Mouse (Mus musculus): ENCODE data around the gene St6galnac3. TPM values are rescaled to one million over a fixed set of nuclear protein-coding genes. Genes with fewer than 3 reads are reported as not detected.

Gene St6galnac3
- polyA plus RNA-seq, 1 experiment from 2014 or later, result 31.0 TPM

- Histone ChIP-seq H3K9ac (ENCODE audit: low read depth, low read length) (no peak overlapping the region), H3K4me2 (ENCODE audit: low read depth, low read length) (no peak overlapping the region), H3K27me3 (replicated peaks; ENCODE audit: control insufficient read depth, insufficient read depth, low read length) (no peaks in the 10 kb centered on the region), H3K27ac (ENCODE audit: low read length) (no peak overlapping the region), H3K4me1 (ENCODE audit: control insufficient read depth, insufficient read depth, low read length) (no peaks in the 10 kb centered on the region), H3K36me3 (ENCODE audit: control insufficient read depth, insufficient read depth, low read length) (no peaks in the 10 kb centered on the region), H3K9me3 (ENCODE audit: control insufficient read depth, low read length) (no peaks in the 10 kb centered on the region), H3K4me3 (ENCODE audit: low read length) (no peak overlapping the region)
- 82% methylated on average over 5 of the region's 5 CpGs for WGBS
- ATAC-seq, result no peak
Measured at GRCm38 (mm10) chr3:153261985-153262384, 463.0 kb downstream of the St6galnac3 start.

DNA sequence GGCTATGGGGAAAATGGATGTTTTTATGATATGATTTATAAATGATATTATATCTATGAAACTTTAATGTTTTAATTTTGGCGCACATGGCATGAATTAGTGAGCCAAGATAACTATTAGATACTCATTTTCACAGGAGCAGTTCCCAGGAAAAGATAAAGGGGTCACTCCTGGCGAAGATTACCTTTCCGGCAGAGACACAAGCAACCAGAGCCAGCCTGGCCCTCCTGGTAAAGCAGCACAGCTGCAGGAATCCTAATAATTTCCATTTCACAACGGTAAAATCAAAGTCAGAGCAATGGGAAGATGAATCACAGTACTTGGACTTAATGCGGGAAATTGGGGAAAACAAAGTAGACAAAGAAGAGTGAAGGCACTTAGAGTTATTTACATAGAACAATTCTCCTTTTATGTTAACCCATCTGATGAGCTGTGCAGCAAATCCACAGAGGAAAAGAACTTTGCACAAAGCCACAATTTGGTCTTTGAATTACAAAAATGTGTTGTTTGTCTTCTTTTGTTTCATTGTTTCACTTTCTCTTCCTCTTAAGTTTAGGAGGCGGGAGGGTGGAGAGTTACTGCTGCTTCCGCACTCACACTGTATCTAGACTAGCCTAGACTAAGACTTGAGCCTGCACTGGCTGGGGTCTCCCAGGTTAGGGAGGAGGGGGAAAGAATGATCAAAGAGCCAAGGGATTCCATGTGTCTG lies 464.6 kb downstream of the St6galnac3 start:
- no peaks in the 10 kb centered on the region for H3K9me3 ChIP-seq (ENCODE audit: control insufficient read depth, low read length)
- H3K4me2 ChIP-seq (ENCODE audit: low read depth, low read length), result no peak overlapping the region
- no peaks in the 10 kb centered on the region for H3K27me3 ChIP-seq (replicated peaks; ENCODE audit: control insufficient read depth, insufficient read depth, low read length)
- 58% methylated on average over 7 of the region's 7 CpGs for WGBS
- no peak overlapping the region for H3K9ac ChIP-seq (ENCODE audit: low read depth, low read length)
- H3K36me3 ChIP-seq (ENCODE audit: control insufficient read depth, insufficient read depth, low read length), result no peaks in the 10 kb centered on the region
- ATAC-seq, result no peak
- no peak overlapping the region for H3K27ac ChIP-seq (ENCODE audit: low read length)
- no peaks in the 10 kb centered on the region for H3K4me1 ChIP-seq (ENCODE audit: control insufficient read depth, insufficient read depth, low read length)
- H3K4me3 ChIP-seq (ENCODE audit: low read length), result no peak overlapping the region

GRCm38 (mm10) chr3:153255910-153256309 lies 469.1 kb downstream of the St6galnac3 start:
- no peak for ATAC-seq
- no peaks in the 10 kb centered on the region for H3K27me3 ChIP-seq (replicated peaks; ENCODE audit: control insufficient read depth, insufficient read depth, low read length)
- 90% methylated on average over 8 of the region's 8 CpGs for WGBS
- no peaks in the 10 kb centered on the region for H3K9me3 ChIP-seq (ENCODE audit: control insufficient read depth, low read length)
- no peak overlapping the region for H3K9ac ChIP-seq (ENCODE audit: low read depth, low read length)
- no peak overlapping the region for H3K4me2 ChIP-seq (ENCODE audit: low read depth, low read length)
- no peak overlapping the region for H3K27ac ChIP-seq (ENCODE audit: low read length)
- H3K36me3 ChIP-seq (ENCODE audit: control insufficient read depth, insufficient read depth, low read length), result no peaks in the 10 kb centered on the region
- H3K4me1 ChIP-seq (ENCODE audit: control insufficient read depth, insufficient read depth, low read length), result no peaks in the 10 kb centered on the region
- H3K4me3 ChIP-seq (ENCODE audit: low read length), result no peak overlapping the region

DNA sequence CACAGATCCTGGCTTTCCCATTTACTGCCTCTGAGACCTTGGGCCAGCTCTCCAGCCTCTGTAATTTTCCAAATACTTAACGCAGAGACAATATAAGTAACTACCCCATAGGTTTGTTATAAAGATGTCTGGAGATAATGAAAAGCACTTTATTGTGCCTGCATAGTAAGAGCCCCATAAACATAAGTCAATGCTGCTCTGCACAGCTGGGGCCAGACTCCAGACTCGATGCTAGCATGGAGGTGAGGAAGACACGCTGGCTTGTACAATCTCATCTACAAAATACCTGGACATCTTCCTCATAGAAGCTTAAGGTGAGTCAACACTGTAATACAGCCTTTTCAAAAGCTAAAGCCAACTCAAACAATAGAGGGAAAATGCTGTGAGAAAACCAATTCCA lies 473.3 kb downstream of the St6galnac3 start:
- no peaks in the 10 kb centered on the region for H3K4me1 ChIP-seq (ENCODE audit: control insufficient read depth, insufficient read depth, low read length)
- no peak overlapping the region for H3K27ac ChIP-seq (ENCODE audit: low read length)
- no peaks in the 10 kb centered on the region for H3K36me3 ChIP-seq (ENCODE audit: control insufficient read depth, insufficient read depth, low read length)
- H3K4me3 ChIP-seq (ENCODE audit: low read length), result no peak overlapping the region
- WGBS, result 58% methylated on average over 3 of the region's 3 CpGs
- no peaks in the 10 kb centered on the region for H3K9me3 ChIP-seq (ENCODE audit: control insufficient read depth, low read length)
- no peak overlapping the region for H3K9ac ChIP-seq (ENCODE audit: low read depth, low read length)
- H3K27me3 ChIP-seq (replicated peaks; ENCODE audit: control insufficient read depth, insufficient read depth, low read length), result no peaks in the 10 kb centered on the region
- no peak overlapping the region for H3K4me2 ChIP-seq (ENCODE audit: low read depth, low read length)
- no peak for ATAC-seq

DNA sequence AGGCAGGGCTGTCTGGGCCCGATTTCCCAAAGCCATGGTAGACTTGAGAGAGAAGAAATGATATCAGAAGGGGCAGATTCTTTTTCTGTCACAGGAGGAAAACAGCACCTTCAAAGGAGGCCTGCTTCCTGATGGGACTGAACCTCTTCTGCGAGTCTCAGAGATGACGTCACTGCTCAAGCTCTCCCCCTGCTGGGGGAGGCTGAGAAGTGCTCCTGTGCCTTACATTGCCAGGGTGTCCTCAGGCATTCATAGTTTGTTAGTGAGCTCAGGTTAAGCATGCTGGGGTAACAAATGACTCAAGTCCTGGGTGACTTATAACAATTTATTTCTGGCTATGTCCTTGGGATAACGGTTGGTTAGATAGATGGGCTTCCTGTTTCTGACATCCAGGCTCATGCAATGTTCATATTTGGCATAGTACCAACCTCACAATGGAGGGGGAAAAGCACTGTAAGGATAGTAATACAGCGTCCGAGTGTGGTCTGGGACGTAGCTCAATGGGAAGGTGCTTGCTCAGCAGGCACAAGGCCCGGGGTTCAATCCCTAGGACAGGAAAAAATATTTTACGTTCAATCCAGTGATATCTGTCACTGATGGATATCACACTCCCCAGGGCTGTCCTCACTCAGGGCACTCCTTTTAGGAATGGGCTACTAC lies 474.2 kb downstream of the St6galnac3 start:
- Histone ChIP-seq H3K4me3 (ENCODE audit: low read length) (no peak overlapping the region), H3K36me3 (ENCODE audit: control insufficient read depth, insufficient read depth, low read length) (no peaks in the 10 kb centered on the region), H3K27ac (ENCODE audit: low read length) (no peak overlapping the region), H3K27me3 (replicated peaks; ENCODE audit: control insufficient read depth, insufficient read depth, low read length) (no peaks in the 10 kb centered on the region), H3K9me3 (ENCODE audit: control insufficient read depth, low read length) (no peaks in the 10 kb centered on the region), H3K4me1 (ENCODE audit: control insufficient read depth, insufficient read depth, low read length) (no peaks in the 10 kb centered on the region), H3K4me2 (ENCODE audit: low read depth, low read length) (no peak overlapping the region), H3K9ac (ENCODE audit: low read depth, low read length) (no peak overlapping the region)
- peak; percentile 86 for ATAC-seq
- WGBS, result 41% methylated on average over 9 of the region's 9 CpGs

DNA sequence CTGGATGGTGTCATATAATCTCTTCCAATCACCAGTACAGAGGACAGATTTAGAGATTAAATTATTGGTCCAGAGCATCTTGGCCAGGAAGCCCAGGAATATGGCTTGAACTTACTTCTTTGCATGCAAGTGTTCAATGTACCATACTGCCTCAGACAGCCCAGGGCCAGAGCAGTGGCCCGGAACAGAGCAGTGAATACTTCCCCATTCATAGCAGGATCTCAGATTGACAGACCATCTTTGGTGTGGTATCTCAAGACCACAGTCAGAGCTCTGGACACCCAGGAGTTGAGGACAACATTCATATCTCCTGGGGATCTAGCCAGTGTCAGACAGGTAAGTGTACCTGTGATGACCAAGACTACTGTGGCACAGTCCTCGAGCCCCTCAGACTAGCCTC lies 476.1 kb downstream of the St6galnac3 start:
- H3K9me3 ChIP-seq (ENCODE audit: control insufficient read depth, low read length), result no peaks in the 10 kb centered on the region
- H3K4me1 ChIP-seq (ENCODE audit: control insufficient read depth, insufficient read depth, low read length), result no peaks in the 10 kb centered on the region
- H3K4me2 ChIP-seq (ENCODE audit: low read depth, low read length), result no peak overlapping the region
- H3K9ac ChIP-seq (ENCODE audit: low read depth, low read length), result no peak overlapping the region
- H3K27ac ChIP-seq (ENCODE audit: low read length), result no peak overlapping the region
- H3K4me3 ChIP-seq (ENCODE audit: low read length), result no peak overlapping the region
- WGBS, result 98% methylated on average over 2 of the region's 2 CpGs
- H3K36me3 ChIP-seq (ENCODE audit: control insufficient read depth, insufficient read depth, low read length), result no peaks in the 10 kb centered on the region
- H3K27me3 ChIP-seq (replicated peaks; ENCODE audit: control insufficient read depth, insufficient read depth, low read length), result no peaks in the 10 kb centered on the region
- ATAC-seq, result no peak

DNA sequence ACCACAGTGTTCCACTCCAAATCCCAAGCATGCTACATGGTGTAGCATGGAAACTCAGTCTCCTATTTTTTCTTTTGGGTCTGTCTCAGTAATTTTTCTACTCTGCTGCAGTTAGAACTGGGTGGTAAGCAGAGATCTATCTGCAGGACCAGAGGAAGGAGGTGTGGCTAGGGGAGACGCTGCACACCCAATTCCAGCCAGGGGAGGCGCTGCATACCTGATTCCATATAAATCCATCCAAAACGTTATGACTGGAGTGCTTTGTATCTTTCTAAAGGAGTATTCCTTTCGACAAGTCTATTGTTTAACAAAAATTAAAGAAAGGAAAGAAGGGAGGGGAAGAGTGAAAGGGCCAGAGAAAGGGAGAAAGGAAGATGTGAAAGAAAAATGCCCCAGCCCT lies 476.9 kb downstream of the St6galnac3 start:
- no peak for ATAC-seq
- 40% methylated on average over 4 of the region's 4 CpGs for WGBS
- Histone ChIP-seq H3K36me3 (ENCODE audit: control insufficient read depth, insufficient read depth, low read length) (no peaks in the 10 kb centered on the region), H3K9ac (ENCODE audit: low read depth, low read length) (no peak overlapping the region), H3K4me2 (ENCODE audit: low read depth, low read length) (no peak overlapping the region), H3K4me1 (ENCODE audit: control insufficient read depth, insufficient read depth, low read length) (no peaks in the 10 kb centered on the region), H3K27me3 (replicated peaks; ENCODE audit: control insufficient read depth, insufficient read depth, low read length) (no peaks in the 10 kb centered on the region), H3K9me3 (ENCODE audit: control insufficient read depth, low read length) (no peaks in the 10 kb centered on the region), H3K27ac (ENCODE audit: low read length) (no peak overlapping the region), H3K4me3 (ENCODE audit: low read length) (no peak overlapping the region)

- Histone ChIP-seq H3K9ac (ENCODE audit: low read depth, low read length) (no peak overlapping the region), H3K4me2 (ENCODE audit: low read depth, low read length) (no peak overlapping the region), H3K27ac (ENCODE audit: low read length) (no peak overlapping the region), H3K36me3 (ENCODE audit: control insufficient read depth, insufficient read depth, low read length) (no peaks in the 10 kb centered on the region), H3K27me3 (replicated peaks; ENCODE audit: control insufficient read depth, insufficient read depth, low read length) (no peaks in the 10 kb centered on the region), H3K4me3 (ENCODE audit: low read length) (no peak overlapping the region), H3K4me1 (ENCODE audit: control insufficient read depth, insufficient read depth, low read length) (peaks cover 3% of the 10 kb centered on the region; the same call in 1 of the 2 replicates), H3K9me3 (ENCODE audit: control insufficient read depth, low read length) (no peaks in the 10 kb centered on the region)
- WGBS, result 63% methylated on average over 5 of the region's 5 CpGs
- no peak for ATAC-seq
Measured at GRCm38 (mm10) chr3:153242524-153242923, 482.4 kb downstream of the St6galnac3 start.

DNA sequence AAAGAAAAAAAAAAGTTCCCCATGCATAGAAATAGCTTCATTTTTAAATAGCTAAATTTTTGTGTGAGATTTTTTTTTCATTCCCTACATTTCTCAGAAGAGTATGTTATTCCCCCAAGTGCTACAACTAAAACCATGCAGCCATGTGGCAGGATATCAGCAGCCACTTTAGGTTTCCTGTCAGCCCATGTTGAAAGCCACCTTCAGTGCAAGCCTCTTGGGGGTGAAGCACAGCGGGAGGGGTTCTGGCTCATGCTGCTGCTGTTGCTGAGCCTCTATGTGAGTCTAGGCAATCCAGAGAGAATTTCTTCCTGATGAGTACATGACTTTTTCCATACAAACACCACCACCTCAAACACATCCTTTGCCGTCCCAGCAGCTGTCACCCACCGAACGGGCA lies 483.8 kb downstream of the St6galnac3 start:
- Histone ChIP-seq H3K4me3 (ENCODE audit: low read length) (no peak overlapping the region), H3K4me1 (ENCODE audit: control insufficient read depth, insufficient read depth, low read length) (peaks cover 8% of the 10 kb centered on the region), H3K27ac (ENCODE audit: low read length) (no peak overlapping the region), H3K36me3 (ENCODE audit: control insufficient read depth, insufficient read depth, low read length) (no peaks in the 10 kb centered on the region), H3K4me2 (ENCODE audit: low read depth, low read length) (no peak overlapping the region), H3K9me3 (ENCODE audit: control insufficient read depth, low read length) (no peaks in the 10 kb centered on the region), H3K9ac (ENCODE audit: low read depth, low read length) (no peak overlapping the region), H3K27me3 (replicated peaks; ENCODE audit: control insufficient read depth, insufficient read depth, low read length) (no peaks in the 10 kb centered on the region)
- ATAC-seq, result no peak
- WGBS, result 83% methylated on average over 4 of the region's 4 CpGs
